Comparison of ENCODE assay signal across 14 mouse cellular contexts in the genomic region with DNA sequence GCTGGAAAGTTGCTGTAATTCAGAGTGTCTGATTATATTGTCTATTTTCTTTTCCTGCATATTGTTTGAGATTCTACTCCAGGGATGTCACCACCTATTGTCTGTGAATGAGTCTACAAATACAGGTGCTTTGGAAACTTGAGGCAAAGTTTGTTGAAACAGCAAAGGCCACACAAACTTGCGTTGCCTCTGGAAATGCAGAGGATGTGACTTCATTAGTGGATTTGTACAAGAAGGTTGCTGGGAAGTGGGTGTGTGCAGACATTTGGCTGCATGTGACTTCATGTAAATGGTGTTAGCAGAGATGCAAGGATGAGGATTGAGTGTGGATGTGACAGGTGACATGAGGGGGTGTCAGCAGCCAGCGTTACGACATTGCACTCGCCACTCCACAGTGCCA. TPM values are rescaled to one million over a fixed set of nuclear protein-coding genes. Genes with fewer than 3 reads are reported as not detected.
"Had no signal": no experiment of that assay in that cellular context is flagged by ENCODE, and none has a peak within 500 bp of the region (broad histone marks: within the 10 kb centered on the region; RNA-seq: fewer than 3 reads in every experiment).

No protein-coding gene starts in this region.

- H3K36me3 ChIP-seq: limb, embryonic 12.5 days; liver, embryonic 13.5 days; lung, embryonic 15.5 days; midbrain, embryonic 12.5 days had no signal

- H3K4me2 ChIP-seq: limb, embryonic 12.5 days; liver, embryonic 13.5 days; lung, embryonic 15.5 days; midbrain, embryonic 12.5 days had no signal

- ATAC-seq: liver, postnatal 0 days had no signal

- H3K4me3 ChIP-seq: layer of hippocampus, adult 2 months; limb, embryonic 12.5 days; liver, embryonic 13.5 days; lung, embryonic 15.5 days; megakaryocyte, embryonic 14.5 days; midbrain, embryonic 12.5 days had no signal

- H3K9ac ChIP-seq: limb, embryonic 12.5 days; liver, embryonic 13.5 days; liver, postnatal 0 days; lung, embryonic 15.5 days; midbrain, embryonic 12.5 days had no signal

- H3K27ac ChIP-seq: layer of hippocampus, adult 2 months; limb, embryonic 12.5 days; liver, embryonic 13.5 days; lung, embryonic 15.5 days; macrophage had no signal

- H3K4me1 ChIP-seq: liver, embryonic 13.5 days had no signal

- DNase-seq: kidney, postnatal 4 days; liver; liver, embryonic 13.5 days; liver, postnatal 0 days; lung, postnatal 14 days; right cerebral cortex, postnatal 14 days; thymus, adult 18-20 months; thymus, postnatal 14 days had no signal

- H3K9me3 ChIP-seq: limb, embryonic 12.5 days; liver, embryonic 13.5 days; lung, embryonic 15.5 days; megakaryocyte, embryonic 14.5 days; midbrain, embryonic 12.5 days had no signal

RNA-seq across cellular contexts. Expression of gene Kcna5, which starts 1.7 kb away (rescaled TPM):
- polyA plus RNA-seq: macrophage had no signal
